Mouse (Mus musculus) E14TG2a.4 (cell line): ENCODE data around the gene Gpx6.

ENCODE experiments used
- CTCF ChIP-seq: conservative IDR thresholded peaks from 2 replicates; pipeline ENCODE4 v1.5.1; 2014; ENCODE audit warnings: low read length
- POU5F1 ChIP-seq: IDR thresholded peaks from 2 replicates; pipeline ENCODE4 v1.6.1; 2014; ENCODE audit warnings: low read length, borderline replicate concordance

- no peak for TF ChIP-seq CTCF
- TF ChIP-seq POU5F1, result no peak
These were observed at the start of gene Gpx6 for GRCm38 (mm10) chr13:21311926-21312325.
